Comparison of ENCODE assay signal across 17 mouse cellular contexts in the genomic region with DNA sequence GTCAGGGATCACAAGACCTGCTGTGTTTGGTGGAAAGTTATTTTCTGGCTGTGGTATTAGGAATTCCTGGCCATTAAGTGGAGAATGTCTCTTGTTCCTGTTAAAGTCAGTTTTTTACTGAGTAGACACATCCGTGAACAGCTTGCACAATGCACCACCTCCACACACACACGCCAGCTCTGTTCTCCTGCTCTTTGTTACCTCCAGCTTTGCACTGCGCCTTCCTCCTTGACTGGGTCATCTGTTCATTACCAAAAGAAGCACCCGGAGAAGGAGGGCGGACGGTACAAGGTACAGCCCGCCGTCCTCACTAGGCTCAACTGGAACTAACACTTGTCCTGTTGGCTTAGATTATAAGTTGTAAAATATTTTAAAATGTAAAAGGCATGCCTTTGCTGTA. TPM values are rescaled to one million over a fixed set of nuclear protein-coding genes. Genes with fewer than 3 reads are reported as not detected.
DNase-seq lines count a peak whose midpoint lies in the region; ATAC-seq and TF ChIP-seq lines count a peak whose summit lies in the region.
"Had no signal": no experiment of that assay in that cellular context is flagged by ENCODE, and none has a peak within 500 bp of the region (broad histone marks: within the 10 kb centered on the region; RNA-seq: fewer than 3 reads in every experiment).

No protein-coding gene starts in this region.

- no peak overlapping the region for H3K9ac ChIP-seq in heart, postnatal 0 days (replicated peaks; ENCODE audit: low read depth, low read length)
- H3K9ac ChIP-seq in limb, embryonic 14.5 days (ENCODE audit: low read depth, low read length, severe bottlenecking), result no peak overlapping the region
- H3K9ac ChIP-seq: forebrain, embryonic 15.5 days; hindbrain, embryonic 12.5 days; liver, postnatal 0 days; neural tube, embryonic 15.5 days had no signal

- no peak for DNase-seq in heart, postnatal 0 days (ENCODE audit: low spot score)
- DNase-seq in heart, adult 8-10 months (ENCODE audit: low spot score), result no peak
- no peak for DNase-seq in left cerebral cortex, adult 2 months (ENCODE audit: extremely low spot score in 1 of 2, low spot score in 2 of 2)
- no peak for DNase-seq in left cerebral cortex, postnatal 25 days (ENCODE audit: low spot score in 2 of 2)
- peak; percentile 65 to 67 for DNase-seq in kidney, adult 8-10 months
- DNase-seq in limb, embryonic 14.5 days (ENCODE audit: low spot score), result no peak
- DNase-seq in cerebellum, adult 18-20 months, result no peak
- DNase-seq: adrenal gland, postnatal 36 days; liver, postnatal 0 days; retina, postnatal 1 day; thymus, postnatal 14 days had no signal

- no peak overlapping the region for H3K4me3 ChIP-seq in heart, postnatal 0 days (ENCODE audit: low read depth, low read length)
- no peak overlapping the region for H3K4me3 ChIP-seq in left cerebral cortex, adult 2 months
- no peak overlapping the region for H3K4me3 ChIP-seq in limb, embryonic 14.5 days (replicated peaks; ENCODE audit: low read length)
- H3K4me3 ChIP-seq: forebrain, embryonic 15.5 days; hindbrain, embryonic 12.5 days; neural tube, embryonic 15.5 days had no signal

- peaks cover 51% of the 10 kb centered on the region for H3K4me1 ChIP-seq in heart, postnatal 0 days (ENCODE audit: control insufficient read depth, insufficient read depth)
- H3K4me1 ChIP-seq in limb, embryonic 14.5 days (ENCODE audit: control insufficient read depth, insufficient read depth, low read length), result peaks cover 30% of the 10 kb centered on the region

- no peak for TF ChIP-seq EP300 in heart, postnatal 0 days (IDR thresholded peaks at IDR 0.05; ENCODE audit: low read depth)

- no peak overlapping the region for H3K4me2 ChIP-seq in heart, postnatal 0 days (ENCODE audit: low read depth, low read length)
- H3K4me2 ChIP-seq in limb, embryonic 14.5 days (replicated peaks; ENCODE audit: low read depth, low read length, severe bottlenecking), result no peak overlapping the region
- H3K4me2 ChIP-seq: forebrain, embryonic 15.5 days; hindbrain, embryonic 12.5 days; neural tube, embryonic 15.5 days had no signal

- H3K27me3 ChIP-seq in heart, postnatal 0 days (ENCODE audit: control insufficient read depth, insufficient read depth, low read length), result no peaks in the 10 kb centered on the region
- no peaks in the 10 kb centered on the region for H3K27me3 ChIP-seq in limb, embryonic 14.5 days (ENCODE audit: control insufficient read depth, insufficient read depth, low read length)
- H3K27me3 ChIP-seq: forebrain, embryonic 15.5 days; neural tube, embryonic 15.5 days had no signal

- peak overlapping the region; percentile 98 for H3K27ac ChIP-seq in heart, postnatal 0 days (ENCODE audit: low read depth)
- peak overlapping the region; percentile 80 for H3K27ac ChIP-seq in left cerebral cortex, adult 2 months
- peak overlapping the region; percentile 40; the same call in 1 of the 2 replicates for H3K27ac ChIP-seq in limb, embryonic 14.5 days (replicated peaks; ENCODE audit: low read depth, low read length)
- H3K27ac ChIP-seq: neural tube, embryonic 15.5 days had no signal

- intact Hi-C loops in left cerebral cortex, adult 2 months (cut with DNase I), result no loop called here
- intact Hi-C loops in left cerebral cortex, postnatal 25 days (cut with DNase I), result no loop called here

- WGBS in heart, postnatal 0 days, result 75% methylated on average over 8 of the region's 8 CpGs
- WGBS in limb, embryonic 14.5 days, result 61% methylated on average over 8 of the region's 8 CpGs

- TF ChIP-seq CTCF in heart, postnatal 0 days (IDR thresholded peaks at IDR 0.05; ENCODE audit: low read depth), result no peak
- TF ChIP-seq CTCF in left cerebral cortex, adult 2 months (IDR thresholded peaks at IDR 0.05), result no peak

- H3K36me3 ChIP-seq in heart, postnatal 0 days (replicated peaks; ENCODE audit: control insufficient read depth, insufficient read depth, low read length), result no peaks in the 10 kb centered on the region
- H3K36me3 ChIP-seq in limb, embryonic 14.5 days (ENCODE audit: control insufficient read depth, insufficient read depth, low read length), result no peaks in the 10 kb centered on the region
- H3K36me3 ChIP-seq: forebrain, embryonic 15.5 days; neural tube, embryonic 15.5 days had no signal

- no peak for TF ChIP-seq POLR2A in limb, embryonic 14.5 days (IDR thresholded peaks at IDR 0.05; ENCODE audit: borderline replicate concordance, extremely low read depth, insufficient read depth, insufficient read length)

- H3K9me3 ChIP-seq in heart, postnatal 0 days (replicated peaks; ENCODE audit: control insufficient read depth, low read length), result no peaks in the 10 kb centered on the region
- no peaks in the 10 kb centered on the region for H3K9me3 ChIP-seq in limb, embryonic 14.5 days (ENCODE audit: control insufficient read depth, low read length)
- H3K9me3 ChIP-seq: forebrain, embryonic 15.5 days; hindbrain, embryonic 12.5 days; neural tube, embryonic 15.5 days had no signal

- ATAC-seq in heart, postnatal 0 days (ENCODE audit: insufficient read depth, low read depth), result no peak
- ATAC-seq in limb, embryonic 14.5 days (ENCODE audit: low FRiP score, low read depth), result 0 out of 2 replicates have a peak, but pooled peaks have one; percentile 14
- ATAC-seq: activated CD4-positive, CD25-positive, alpha-beta regulatory T cell, adult 4 months; CD4-positive, CD25-positive, alpha-beta regulatory T cell, adult 4 months; forebrain, embryonic 15.5 days; liver, postnatal 0 days had no signal

RNA-seq across cellular contexts. Expression of a gene that starts 20.3 kb away (rescaled TPM):
- 10.8 and 65.6 TPM in 2 replicates for total RNA-seq in heart, postnatal 0 days (2014; rRNA removed; ENCODE audit: low replicate concordance)
- 101 and 102 TPM in 2 replicates for polyA plus RNA-seq in heart, postnatal 0 days (2015; fragmentation: Nextera tagmentation; extraction: Ambion mirVana)
- 10 to 100 TPM; 24.9 to 32.3 (median 27.7) TPM for total RNA-seq in heart, adult 8-10 months (2022)
- 10 to 100 TPM; 15.3 to 16.9 TPM for total RNA-seq in left cerebral cortex, adult 2 months (2021)
- 10 to 100 TPM; 11.7 to 13.1 TPM for total RNA-seq in left cerebral cortex, postnatal 25 days (2021)
- 41.2 and 48.7 TPM in 2 replicates for polyA plus RNA-seq in limb, embryonic 14.5 days (2012; rRNA removed)
- polyA plus RNA-seq in limb, embryonic 14.5 days (2014; fragmentation: Nextera tagmentation; extraction: Ambion mirVana), result 75.5 and 84.1 TPM in 2 replicates
- total RNA-seq: monocyte, adult 5-6 weeks had no signal

RNA-seq across cellular contexts. Expression of a gene that starts 23.8 kb away (rescaled TPM):
- total RNA-seq in heart, postnatal 0 days (2014; rRNA removed; ENCODE audit: low replicate concordance), result 14.2 and 21.9 TPM in 2 replicates
- 12.1 and 12.7 TPM in 2 replicates for polyA plus RNA-seq in heart, postnatal 0 days (2015; fragmentation: Nextera tagmentation; extraction: Ambion mirVana)
- total RNA-seq in heart, adult 8-10 months (2022), result 10 to 100 TPM; 13.5 to 15.5 (median 14.3) TPM
- 10 to 100 TPM; 15.4 to 16.0 TPM for total RNA-seq in left cerebral cortex, adult 2 months (2021)
- total RNA-seq in left cerebral cortex, postnatal 25 days (2021), result 10 to 100 TPM; 13.9 to 15.2 TPM
- 85.0 and 87.3 TPM in 2 replicates for polyA plus RNA-seq in limb, embryonic 14.5 days (2012; rRNA removed)
- 64.7 and 70.4 TPM in 2 replicates for polyA plus RNA-seq in limb, embryonic 14.5 days (2014; fragmentation: Nextera tagmentation; extraction: Ambion mirVana)

Comparison
In these comparisons a context has a peak if more than half of its experiments do, and no peak if none do; other contexts are left out.
1. DNase-seq: peak in kidney, adult 8-10 months (2 of 2); none in heart, postnatal 0 days (single experiment), heart, adult 8-10 months (single experiment), left cerebral cortex, adult 2 months (0 of 2), left cerebral cortex, postnatal 25 days (0 of 2), limb, embryonic 14.5 days (single experiment) and cerebellum, adult 18-20 months (0 of 2).
2. H3K27ac ChIP-seq: peak in every context shown above with its lines; median percentile 98 in heart, postnatal 0 days; 80 in left cerebral cortex, adult 2 months; 40 in limb, embryonic 14.5 days.